Mouse (Mus musculus) T-helper 2 cell (primary cell): ENCODE results near the gene Plekhm3.

ENCODE experiments used
- in situ Hi-C: fragments of 300-600 bp; cut with MboI, MseI; formaldehyde crosslinking; loops from one replicate; pipeline ENCODE4 v1.15.1; 2025; ENCODE audit warnings: high pct_unique_total_duplicates

Plekhm3 gene

GRCm38 (mm10) chr1:64779415-64779814, 177.2 kb downstream of the Plekhm3 start:
- in situ Hi-C loops, result no loop called here

GRCm38 (mm10) chr1:64773305-64773704, 183.3 kb downstream of the Plekhm3 start:
- in situ Hi-C loops, result no loop called here

GRCm38 (mm10) chr1:64770169-64770568, 186.5 kb downstream of the Plekhm3 start:
- in situ Hi-C loops, result no loop called here

- in situ Hi-C loops, result no loop called here
Measured at GRCm38 (mm10) chr1:64761646-64762045, 195.0 kb downstream of the Plekhm3 start.

GRCm38 (mm10) chr1:64757766-64758165, 198.9 kb downstream of the Plekhm3 start:
- in situ Hi-C loops, result no loop called here

GRCm38 (mm10) chr1:64757254-64757653, 199.4 kb downstream of the Plekhm3 start:
- in situ Hi-C loops, result no loop called here

GRCm38 (mm10) chr1:64756640-64757030, 200.0 kb downstream of the Plekhm3 start:
- in situ Hi-C loops, result no loop called here

- in situ Hi-C loops, result no loop called here
Measured at GRCm38 (mm10) chr1:64755971-64756639, 200.5 kb downstream of the Plekhm3 start.

GRCm38 (mm10) chr1:64754658-64755057, 202.0 kb downstream of the Plekhm3 start:
- in situ Hi-C loops, result no loop called here

- in situ Hi-C loops, result no loop called here
Measured at GRCm38 (mm10) chr1:64753668-64754067, 203.0 kb downstream of the Plekhm3 start.

GRCm38 (mm10) chr1:64753109-64753508, 203.5 kb downstream of the Plekhm3 start:
- in situ Hi-C loops, result no loop called here

GRCm38 (mm10) chr1:64744616-64745015, 212.0 kb downstream of the Plekhm3 start:
- in situ Hi-C loops, result loop anchor here (10.0 kb wide), 1 partner anchor 260 kb away; no protein-coding TSS in a partner anchor

- in situ Hi-C loops, result loop anchor here (10.0 kb wide), 1 partner anchor 262 kb away; no protein-coding TSS in a partner anchor
Measured at GRCm38 (mm10) chr1:64742741-64743408, 213.7 kb downstream of the Plekhm3 start.

- in situ Hi-C loops, result no loop called here
Measured at GRCm38 (mm10) chr1:64738661-64739082, 218.0 kb downstream of the Plekhm3 start.

GRCm38 (mm10) chr1:64738180-64738555, 218.5 kb downstream of the Plekhm3 start:
- in situ Hi-C loops, result no loop called here

- in situ Hi-C loops, result no loop called here
Measured at GRCm38 (mm10) chr1:64737502-64738179, 219.0 kb downstream of the Plekhm3 start, which contains the start of gene Fzd5. Gene Fzd5 (minus strand): TSS chr1:64737751.

- in situ Hi-C loops, result no loop called here
Measured at GRCm38 (mm10) chr1:64736681-64737501, 219.7 kb downstream of the Plekhm3 start.
